Mouse (Mus musculus) liver, adult 2 months (tissue): Measurements from ENCODE around the gene Cela2a.
"Not testable (repeated sequence)": the region's sequence is repeated elsewhere in the genome, so short reads cannot be mapped to it uniquely, and the experiment has no call there.

ENCODE experiments used
- CTCF ChIP-seq: fragments of 200-500 bp; IDR thresholded peaks from 2 replicates; pipeline ENCODE4 v1.5.1; 2011; ENCODE audit warnings: low read depth, low read length, control low read depth
- POLR2A ChIP-seq: fragments of 200-500 bp; IDR thresholded peaks from 2 replicates; pipeline ENCODE4 v1.6.1; 2011; ENCODE audit warnings: low read length, control low read depth; ENCODE audit not compliant: insufficient read depth; ENCODE audit errors: extremely low read depth

GRCm38 (mm10) chr4:141773019-141773418 lies 52.9 kb downstream of the Cela2a start:
- TF ChIP-seq POLR2A, CTCF: not testable (repeated sequence)
